Mouse (Mus musculus) G1E (cell line): ENCODE data around the gene Gpr153.

ENCODE experiments used
- CTCF ChIP-seq: IDR thresholded peaks from 2 replicates; pipeline ENCODE4 v1.5.1; 2012; ENCODE audit warnings: low read depth, low read length, inconsistent platforms, mixed read lengths
- GATA1 ChIP-seq: IDR thresholded peaks from 2 replicates; pipeline ENCODE4 v1.6.1; 2012; ENCODE audit warnings: borderline replicate concordance, low read length, inconsistent platforms, mixed read lengths
- TAL1 ChIP-seq: conservative IDR thresholded peaks from 2 replicates; pipeline ENCODE4 v1.6.1; 2012; ENCODE audit warnings: low read depth, low read length, inconsistent platforms, mixed read lengths

- TF ChIP-seq GATA1 (no peak), CTCF (no peak), TAL1 (no peak)
These were observed 1.5 kb upstream of the Gpr153 start for GRCm38 (mm10) chr4:152272449-152273049.
